Mouse (Mus musculus): Measurements from ENCODE around the gene Sowahd. TPM values are rescaled to one million over a fixed set of nuclear protein-coding genes. Genes with fewer than 3 reads are reported as not detected.

The Sowahd gene
- not detected in 2 replicates for polyA plus RNA-seq (2012; rRNA removed)

GRCm38 (mm10) chrX:37048066-37048889 lies at the start of gene Sowahd:
Gene Sowahd (plus strand): TSS chrX:37048845.
- no peaks in the 10 kb centered on the region for H3K4me1 ChIP-seq (ENCODE audit: control insufficient read depth, insufficient read depth, low read length)
- H3K4me3 ChIP-seq (ENCODE audit: insufficient read depth, low read length): no peak within 1 kb of the TSS
- TF ChIP-seq POLR2A (IDR thresholded peaks at IDR 0.05; ENCODE audit: extremely low read depth, insufficient read depth, low read length) (no peak), CTCF (IDR thresholded peaks at IDR 0.05; ENCODE audit: extremely low read depth, insufficient read depth, low read length) (no peak)
- no peak within 1 kb of the TSS for H3K27ac ChIP-seq (ENCODE audit: insufficient read depth, low read length)

- TF ChIP-seq POLR2A (IDR thresholded peaks at IDR 0.05; ENCODE audit: extremely low read depth, insufficient read depth, low read length) (no peak), CTCF (IDR thresholded peaks at IDR 0.05; ENCODE audit: extremely low read depth, insufficient read depth, low read length) (no peak)
- Histone ChIP-seq H3K27ac (ENCODE audit: insufficient read depth, low read length) (no peak overlapping the region), H3K4me1 (ENCODE audit: control insufficient read depth, insufficient read depth, low read length) (no peaks in the 10 kb centered on the region), H3K4me3 (ENCODE audit: insufficient read depth, low read length) (no peak overlapping the region)
These were observed 34.8 kb upstream of the Sowahd start for GRCm38 (mm10) chrX:37013870-37014269.

GRCm38 (mm10) chrX:37018150-37018654 lies 30.4 kb upstream of the Sowahd start:
- H3K4me3 ChIP-seq (ENCODE audit: insufficient read depth, low read length): no peak overlapping the region
- no peak for TF ChIP-seq POLR2A (IDR thresholded peaks at IDR 0.05; ENCODE audit: extremely low read depth, insufficient read depth, low read length)
- no peak for TF ChIP-seq CTCF (IDR thresholded peaks at IDR 0.05; ENCODE audit: extremely low read depth, insufficient read depth, low read length)
- H3K27ac ChIP-seq (ENCODE audit: insufficient read depth, low read length): no peak overlapping the region

GRCm38 (mm10) chrX:37019045-37019444 lies 29.6 kb upstream of the Sowahd start:
- 0 out of 2 replicates have a peak, but pooled peaks have one; percentile 1 for TF ChIP-seq CTCF (IDR thresholded peaks at IDR 0.05; ENCODE audit: extremely low read depth, insufficient read depth, low read length)
- no peak for TF ChIP-seq POLR2A (IDR thresholded peaks at IDR 0.05; ENCODE audit: extremely low read depth, insufficient read depth, low read length)
- Histone ChIP-seq H3K4me3 (ENCODE audit: insufficient read depth, low read length) (no peak overlapping the region), H3K27ac (ENCODE audit: insufficient read depth, low read length) (no peak overlapping the region), H3K4me1 (ENCODE audit: control insufficient read depth, insufficient read depth, low read length) (no peaks in the 10 kb centered on the region)

More at GRCm38 (mm10) chrX:37018150-37018654, 30.4 kb upstream of the Sowahd start:
- H3K4me1 ChIP-seq (ENCODE audit: control insufficient read depth, insufficient read depth, low read length): no peaks in the 10 kb centered on the region

GRCm38 (mm10) chrX:37022690-37023089 lies 26.0 kb upstream of the Sowahd start:
- TF ChIP-seq POLR2A (IDR thresholded peaks at IDR 0.05; ENCODE audit: extremely low read depth, insufficient read depth, low read length) (no peak), CTCF (IDR thresholded peaks at IDR 0.05; ENCODE audit: extremely low read depth, insufficient read depth, low read length) (peak; percentile 63)
- Histone ChIP-seq H3K4me3 (ENCODE audit: insufficient read depth, low read length) (no peak overlapping the region), H3K4me1 (ENCODE audit: control insufficient read depth, insufficient read depth, low read length) (no peaks in the 10 kb centered on the region), H3K27ac (ENCODE audit: insufficient read depth, low read length) (no peak overlapping the region)

- no peak overlapping the region for H3K4me3 ChIP-seq (ENCODE audit: insufficient read depth, low read length)
- TF ChIP-seq POLR2A (IDR thresholded peaks at IDR 0.05; ENCODE audit: extremely low read depth, insufficient read depth, low read length) (no peak), CTCF (IDR thresholded peaks at IDR 0.05; ENCODE audit: extremely low read depth, insufficient read depth, low read length) (no peak)
- no peaks in the 10 kb centered on the region for H3K4me1 ChIP-seq (ENCODE audit: control insufficient read depth, insufficient read depth, low read length)
- H3K27ac ChIP-seq (ENCODE audit: insufficient read depth, low read length): no peak overlapping the region
These were observed 24.9 kb upstream of the Sowahd start for GRCm38 (mm10) chrX:37023652-37024309.

GRCm38 (mm10) chrX:37028378-37028777 lies 20.3 kb upstream of the Sowahd start:
- TF ChIP-seq CTCF (IDR thresholded peaks at IDR 0.05; ENCODE audit: extremely low read depth, insufficient read depth, low read length) (no peak), POLR2A (IDR thresholded peaks at IDR 0.05; ENCODE audit: extremely low read depth, insufficient read depth, low read length) (no peak)
- no peak overlapping the region for H3K27ac ChIP-seq (ENCODE audit: insufficient read depth, low read length)
- no peaks in the 10 kb centered on the region for H3K4me1 ChIP-seq (ENCODE audit: control insufficient read depth, insufficient read depth, low read length)
- no peak overlapping the region for H3K4me3 ChIP-seq (ENCODE audit: insufficient read depth, low read length)

- Histone ChIP-seq H3K27ac (ENCODE audit: insufficient read depth, low read length) (no peak overlapping the region), H3K4me3 (ENCODE audit: insufficient read depth, low read length) (no peak overlapping the region), H3K4me1 (ENCODE audit: control insufficient read depth, insufficient read depth, low read length) (no peaks in the 10 kb centered on the region)
- TF ChIP-seq CTCF (IDR thresholded peaks at IDR 0.05; ENCODE audit: extremely low read depth, insufficient read depth, low read length) (peak; percentile 52), POLR2A (IDR thresholded peaks at IDR 0.05; ENCODE audit: extremely low read depth, insufficient read depth, low read length) (no peak)
These were observed 5.9 kb upstream of the Sowahd start for GRCm38 (mm10) chrX:37042726-37043125.

- Histone ChIP-seq H3K27ac (ENCODE audit: insufficient read depth, low read length) (no peak overlapping the region), H3K4me1 (ENCODE audit: control insufficient read depth, insufficient read depth, low read length) (no peaks in the 10 kb centered on the region), H3K4me3 (ENCODE audit: insufficient read depth, low read length) (no peak overlapping the region)
- no peak for TF ChIP-seq POLR2A (IDR thresholded peaks at IDR 0.05; ENCODE audit: extremely low read depth, insufficient read depth, low read length)
- TF ChIP-seq CTCF (IDR thresholded peaks at IDR 0.05; ENCODE audit: extremely low read depth, insufficient read depth, low read length): no peak
These were observed 512 bp downstream of the Sowahd start for GRCm38 (mm10) chrX:37048890-37049823.

All from cortical plate, adult 2 months (tissue).